Mouse (Mus musculus) heart, embryonic 16.5 days (tissue): ENCODE measurements around the gene Gpha2. TPM values are rescaled to one million over a fixed set of nuclear protein-coding genes. Genes with fewer than 3 reads are reported as not detected.

Experiments
- ATAC-seq: fragments of 200-750 bp; cut with Nextera tagmentation; replicated peaks from 2 replicates; pipeline ENCODE4 v1.8.0; 2017; ENCODE audit warnings: moderate number of reproducible peaks; ENCODE audit not compliant: insufficient read depth, low FRiP score; ENCODE audit errors: extremely low read depth
- H3K27ac ChIP-seq: fragments of 300-500 bp; sonication (generic); 2 replicates; pipeline ENCODE4 v1.5.1; 2014; ENCODE audit warnings: mild to moderate bottlenecking, low read length, control low read depth, moderate library complexity
- H3K27me3 ChIP-seq: fragments of 300-500 bp; sonication (generic); 2 replicates; pipeline ENCODE4 v1.6.1; 2014; ENCODE audit warnings: low read length, mixed read lengths; ENCODE audit not compliant: control insufficient read depth, insufficient read depth
- H3K36me3 ChIP-seq: fragments of 300-500 bp; sonication (generic); 2 replicates; pipeline ENCODE4 v1.6.1; 2014; ENCODE audit not compliant: control insufficient read depth, insufficient read depth
- H3K4me1 ChIP-seq: fragments of 300-500 bp; sonication (generic); 2 replicates; pipeline ENCODE4 v1.6.1; 2014; ENCODE audit warnings: low read length, mixed read lengths; ENCODE audit not compliant: control insufficient read depth, insufficient read depth
- H3K4me2 ChIP-seq: fragments of 300-500 bp; sonication (generic); 2 replicates; pipeline ENCODE4 v1.6.1; 2014; ENCODE audit warnings: low read depth, mild to moderate bottlenecking, control low read depth, low read length
- H3K4me3 ChIP-seq: fragments of 300-500 bp; sonication (generic); 2 replicates; pipeline ENCODE4 v1.5.1; 2014; ENCODE audit warnings: mild to moderate bottlenecking, control low read depth, low read length
- H3K9ac ChIP-seq: fragments of 300-500 bp; sonication (generic); 2 replicates; pipeline ENCODE4 v1.6.1; 2014; ENCODE audit warnings: low read length, control low read depth
- H3K9me3 ChIP-seq: fragments of 300-500 bp; sonication (generic); replicated peaks from 2 replicates; pipeline ENCODE4 v1.6.1; 2016; ENCODE audit warnings: low read length; ENCODE audit not compliant: control insufficient read depth
- WGBS: fragments of 180-500 bp; shearing (Covaris S2); extraction: QIAGEN DNeasy Blood & Tissue Kit; methylation state at CpG from one replicate; pipeline ENCODE4 v1.1.7; 2014; 5-methylcytosine and 5-hydroxymethylcytosine counted together
- polyA plus RNA-seq: library from polyadenylated mRNA; unstranded; fragments of >200 nt; fragmentation: Nextera tagmentation; extraction: Ambion mirVana; gene quantifications from 2 replicates; pipeline ENCODE4 v1.2.1, GENCODE M21; 2015

Gene Gpha2
- polyA plus RNA-seq, 1 experiment from 2014 or later = 0.25 TPM

- H3K27ac ChIP-seq = no peak overlapping the region
- no peak for ATAC-seq
- WGBS = 91% methylated on average over 14 of the region's 14 CpGs
Measured at GRCm38 (mm10) chr19:6226763-6227162, 583 bp downstream of the Gpha2 start.

GRCm38 (mm10) chr19:6227864-6228263 is 1.7 kb downstream of the Gpha2 start:
- no peak overlapping the region for H3K9ac ChIP-seq
- no peaks in the 10 kb centered on the region for H3K27me3 ChIP-seq
- H3K27ac ChIP-seq = no peak overlapping the region
- H3K9me3 ChIP-seq = no peaks in the 10 kb centered on the region
- H3K4me1 ChIP-seq = no peaks in the 10 kb centered on the region
- H3K4me3 ChIP-seq = no peak overlapping the region
- H3K4me2 ChIP-seq = no peak overlapping the region
- H3K36me3 ChIP-seq = peaks cover 21% of the 10 kb centered on the region
- no peak for ATAC-seq
- 86% methylated on average over 4 of the region's 4 CpGs for WGBS

More at GRCm38 (mm10) chr19:6226763-6227162, 583 bp downstream of the Gpha2 start:
- Histone ChIP-seq H3K9ac (no peak overlapping the region), H3K4me2 (no peak overlapping the region), H3K4me3 (no peak overlapping the region), H3K9me3 (no peaks in the 10 kb centered on the region), H3K36me3 (peaks cover 17% of the 10 kb centered on the region), H3K27me3 (no peaks in the 10 kb centered on the region), H3K4me1 (no peaks in the 10 kb centered on the region)

- Histone ChIP-seq H3K36me3 (peaks cover 21% of the 10 kb centered on the region), H3K4me3 (no peak overlapping the region), H3K9ac (no peak overlapping the region), H3K4me1 (peaks cover 13% of the 10 kb centered on the region), H3K9me3 (no peaks in the 10 kb centered on the region), H3K4me2 (no peak overlapping the region), H3K27ac (no peak overlapping the region), H3K27me3 (no peaks in the 10 kb centered on the region)
- ATAC-seq = no peak
- WGBS = 82% methylated on average over 4 of the region's 4 CpGs
Measured at GRCm38 (mm10) chr19:6230411-6230810, 4.2 kb downstream of the Gpha2 start.

- Histone ChIP-seq H3K27me3 (no peaks in the 10 kb centered on the region), H3K36me3 (peaks cover 21% of the 10 kb centered on the region), H3K4me3 (no peak overlapping the region), H3K4me1 (peaks cover 13% of the 10 kb centered on the region), H3K4me2 (no peak overlapping the region), H3K9ac (no peak overlapping the region), H3K27ac (no peak overlapping the region), H3K9me3 (no peaks in the 10 kb centered on the region)
- no peak for ATAC-seq
- WGBS = 84% methylated on average over 2 of the region's 2 CpGs
Measured at GRCm38 (mm10) chr19:6231036-6231435, 4.9 kb downstream of the Gpha2 start.

DNA sequence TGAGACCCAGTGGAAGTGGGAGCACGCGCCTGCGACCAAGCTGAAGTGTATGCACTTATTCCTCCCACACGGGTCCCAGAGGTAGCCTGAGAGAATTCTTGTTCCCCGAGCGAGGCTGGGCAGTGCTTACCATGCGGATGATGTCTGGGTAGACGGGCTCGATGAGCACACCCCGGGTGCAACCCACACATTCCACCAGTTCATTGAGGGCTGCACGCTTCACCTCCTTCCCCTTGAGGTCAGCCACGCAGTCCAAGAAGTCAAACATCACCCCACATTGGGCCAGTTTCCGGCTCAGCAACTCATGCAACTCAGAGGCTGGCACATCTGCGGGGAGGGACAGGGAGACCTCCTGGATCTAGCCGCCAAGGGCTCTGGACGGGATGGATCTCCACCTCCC is 7.5 kb downstream of the Gpha2 start:
- no peak overlapping the region for H3K4me3 ChIP-seq
- no peak overlapping the region for H3K4me2 ChIP-seq
- H3K27me3 ChIP-seq = no peaks in the 10 kb centered on the region
- H3K9ac ChIP-seq = no peak overlapping the region
- H3K27ac ChIP-seq = no peak overlapping the region
- ATAC-seq = no peak
- 82% methylated on average over 16 of the region's 16 CpGs for WGBS
- H3K36me3 ChIP-seq = peaks cover 16% of the 10 kb centered on the region; the same call in 1 of the 2 replicates
- H3K4me1 ChIP-seq = peaks cover 15% of the 10 kb centered on the region
- H3K9me3 ChIP-seq = no peaks in the 10 kb centered on the region

GRCm38 (mm10) chr19:6234337-6235083 is 8.3 kb downstream of the Gpha2 start:
- WGBS = 59% methylated on average over 11 of the region's 11 CpGs
- H3K4me1 ChIP-seq = peaks cover 15% of the 10 kb centered on the region
- H3K9me3 ChIP-seq = no peaks in the 10 kb centered on the region
- peak overlapping the region; percentile 97 for H3K4me2 ChIP-seq
- H3K27me3 ChIP-seq = no peaks in the 10 kb centered on the region
- peaks cover 14% of the 10 kb centered on the region; the same call in 1 of the 2 replicates for H3K36me3 ChIP-seq
- no peak for ATAC-seq
- H3K27ac ChIP-seq = no peak overlapping the region
- H3K9ac ChIP-seq = peak overlapping the region; percentile 86
- H3K4me3 ChIP-seq = peak overlapping the region; percentile 79

DNA sequence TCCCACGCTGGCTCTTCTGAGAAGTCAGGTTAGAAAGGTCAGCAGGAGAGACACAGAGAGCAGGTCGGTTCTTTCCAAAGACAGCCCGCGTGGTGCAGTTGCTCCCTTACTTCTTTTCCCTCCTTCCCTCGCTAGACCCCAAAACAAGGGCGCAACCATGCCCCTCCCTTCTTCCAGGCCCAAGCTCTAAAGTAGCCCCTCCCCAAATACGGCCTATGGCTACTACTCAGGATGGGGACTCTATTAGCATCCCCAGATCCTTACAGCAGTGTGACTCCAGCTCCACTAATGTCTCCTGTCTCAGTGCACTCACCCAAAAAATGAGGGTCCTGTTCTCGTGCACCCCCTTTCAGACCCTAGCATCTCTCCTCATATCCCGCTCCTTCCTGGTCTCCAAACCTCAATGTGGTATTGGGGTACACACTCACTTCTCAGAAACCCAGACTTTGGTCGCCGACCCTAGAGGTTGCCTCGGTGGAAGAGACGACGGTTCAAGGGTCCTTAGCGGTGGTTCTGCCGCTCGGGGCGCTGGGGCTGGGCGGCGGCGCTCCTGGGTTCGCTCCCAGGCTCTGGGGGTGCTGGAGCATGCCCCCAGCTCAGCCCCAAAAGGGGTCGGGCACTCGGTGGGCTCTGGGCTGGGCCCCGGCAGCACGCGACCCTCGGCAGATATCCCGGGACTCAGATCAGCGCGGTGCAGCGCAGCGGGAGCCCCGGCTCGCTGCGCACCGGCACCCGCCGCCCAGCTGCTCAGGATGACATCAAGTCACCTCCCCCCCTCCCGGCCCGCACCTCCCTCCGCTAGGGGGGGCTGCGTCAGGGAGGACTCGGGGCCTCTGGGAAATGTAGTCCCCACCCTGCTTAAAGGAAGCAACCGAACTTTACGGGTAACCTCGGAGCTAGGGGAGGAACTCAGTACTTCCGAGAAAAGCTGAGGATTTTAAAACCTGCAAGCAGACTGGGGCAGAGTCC is 9.2 kb downstream of the Gpha2 start, which contains the start of gene Ppp2r5b:
Gene Ppp2r5b (minus strand): TSS at position 789 of the 969 bp plus-strand sequence.
- peak; percentile 93 for ATAC-seq
- H3K4me2 ChIP-seq = peak within 1 kb of the TSS; percentile 97
- peak within 1 kb of the TSS; percentile 99 for H3K27ac ChIP-seq
- peaks cover 8% of the 10 kb centered on the region; the same call in 1 of the 2 replicates for H3K36me3 ChIP-seq
- no peaks in the 10 kb centered on the region for H3K27me3 ChIP-seq
- H3K9me3 ChIP-seq = no peaks in the 10 kb centered on the region
- peak within 1 kb of the TSS; percentile 79 for H3K4me3 ChIP-seq
- WGBS = 4% methylated on average over 48 of the region's 48 CpGs
- peaks cover 15% of the 10 kb centered on the region for H3K4me1 ChIP-seq
- peak within 1 kb of the TSS; percentile 86 for H3K9ac ChIP-seq

GRCm38 (mm10) chr19:6236053-6236441 is 9.9 kb downstream of the Gpha2 start:
- H3K36me3 ChIP-seq = peaks cover 7% of the 10 kb centered on the region; the same call in 1 of the 2 replicates
- 0% methylated on average over 9 of the region's 9 CpGs for WGBS
- ATAC-seq = peak; percentile 91

More at GRCm38 (mm10) chr19:6236053-6236441, 9.9 kb downstream of the Gpha2 start:
- H3K9ac ChIP-seq = peak overlapping the region; percentile 86
- H3K4me1 ChIP-seq = peaks cover 15% of the 10 kb centered on the region
- no peaks in the 10 kb centered on the region for H3K27me3 ChIP-seq
- H3K9me3 ChIP-seq = no peaks in the 10 kb centered on the region
- H3K27ac ChIP-seq = peak overlapping the region; percentile 99
- peak overlapping the region; percentile 79 for H3K4me3 ChIP-seq
- peak overlapping the region; percentile 97 for H3K4me2 ChIP-seq
